Mouse (Mus musculus): ENCODE measurements around the gene 5031439G07Rik.
"Not testable (repeated sequence)": the region's sequence is repeated elsewhere in the genome, so short reads cannot be mapped to it uniquely, and the experiment has no call there.

Gene 5031439G07Rik

GRCm38 (mm10) chr15:84953259-84953658 lies 35.1 kb downstream of the 5031439G07Rik start:
- DNase-seq (ENCODE audit: low read depth, low spot score): no peak

GRCm38 (mm10) chr15:84950053-84950452 lies 38.3 kb downstream of the 5031439G07Rik start:
- DNase-seq (ENCODE audit: low read depth, low spot score): no peak

GRCm38 (mm10) chr15:84948990-84949389 lies 39.4 kb downstream of the 5031439G07Rik start:
- DNase-seq (ENCODE audit: low read depth, low spot score): no peak

GRCm38 (mm10) chr15:84944319-84944718 lies 44.0 kb downstream of the 5031439G07Rik start:
- DNase-seq (ENCODE audit: low read depth, low spot score): no peak

GRCm38 (mm10) chr15:84942647-84943285 lies 45.6 kb downstream of the 5031439G07Rik start:
- DNase-seq (ENCODE audit: low read depth, low spot score): no peak

GRCm38 (mm10) chr15:84940102-84940501 lies 48.2 kb downstream of the 5031439G07Rik start:
- DNase-seq (ENCODE audit: low read depth, low spot score): no peak

- DNase-seq (ENCODE audit: low read depth, low spot score): no peak
Measured at GRCm38 (mm10) chr15:84934901-84935300, 53.5 kb downstream of the 5031439G07Rik start.

GRCm38 (mm10) chr15:84932351-84932750 lies 56.0 kb downstream of the 5031439G07Rik start:
- no peak for DNase-seq (ENCODE audit: low read depth, low spot score)

GRCm38 (mm10) chr15:84925495-84926018 lies 62.8 kb downstream of the 5031439G07Rik start:
- no peak for DNase-seq (ENCODE audit: low read depth, low spot score)

GRCm38 (mm10) chr15:84924781-84925315 lies 63.5 kb downstream of the 5031439G07Rik start:
- peak; percentile 34 for DNase-seq (ENCODE audit: low read depth, low spot score)

- DNase-seq (ENCODE audit: low read depth, low spot score): no peak
Measured at GRCm38 (mm10) chr15:84923508-84924181, 64.7 kb downstream of the 5031439G07Rik start.

- peak; percentile 99 for DNase-seq (ENCODE audit: low read depth, low spot score)
Measured at GRCm38 (mm10) chr15:84922884-84923507, 65.4 kb downstream of the 5031439G07Rik start, which contains the start of gene Nup50. Gene Nup50 (plus strand): TSS chr15:84923411.

GRCm38 (mm10) chr15:84919938-84920337 lies 68.4 kb downstream of the 5031439G07Rik start, which contains the start of gene Gm29666:
Gene Gm29666 (minus strand): TSS chr15:84920038.
- DNase-seq (ENCODE audit: low read depth, low spot score): no peak

GRCm38 (mm10) chr15:84913201-84913600 lies 75.2 kb downstream of the 5031439G07Rik start:
- DNase-seq (ENCODE audit: low read depth, low spot score): no peak

- no peak for DNase-seq (ENCODE audit: low read depth, low spot score)
Measured at GRCm38 (mm10) chr15:84903843-84904385, 84.4 kb downstream of the 5031439G07Rik start.

- no peak for DNase-seq (ENCODE audit: low read depth, low spot score)
Measured at GRCm38 (mm10) chr15:84898077-84898476, 90.3 kb downstream of the 5031439G07Rik start.

GRCm38 (mm10) chr15:84896664-84897063 lies 91.7 kb downstream of the 5031439G07Rik start:
- no peak for DNase-seq (ENCODE audit: low read depth, low spot score)

GRCm38 (mm10) chr15:84896216-84896615 lies 92.1 kb downstream of the 5031439G07Rik start:
- DNase-seq (ENCODE audit: low read depth, low spot score): not testable (repeated sequence)
